Mouse (Mus musculus) ES-Bruce4 (cell line): ENCODE results near the gene Foxi3.

Experiments used
- CTCF ChIP-seq: IDR thresholded peaks from one replicate; pipeline ENCODE4 v1.8.1; 2011; ENCODE audit warnings: low read depth, low read length
- EP300 ChIP-seq: IDR thresholded peaks from 2 replicates; pipeline ENCODE4 v1.6.1; 2011; ENCODE audit warnings: low read depth, low read length; ENCODE audit not compliant: insufficient read depth

DNA sequence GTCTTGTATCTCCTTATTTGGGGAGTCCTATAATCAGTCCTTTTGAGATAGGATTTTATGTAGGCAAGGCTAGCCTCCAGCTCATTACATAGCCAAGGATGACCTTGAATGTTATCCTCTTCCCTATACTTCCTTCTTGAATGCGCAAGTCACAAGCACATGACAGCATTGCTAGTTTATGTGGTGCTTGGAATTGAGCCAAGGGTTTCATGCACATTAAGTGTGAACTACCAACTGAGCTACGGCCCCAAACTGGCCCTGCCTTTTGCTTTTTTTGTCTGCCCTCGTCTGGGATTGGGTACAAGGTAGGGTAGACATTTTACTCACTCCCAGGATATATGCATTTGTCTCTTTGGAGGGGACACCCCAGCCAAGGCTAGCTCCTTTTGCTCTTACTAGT is 16.7 kb downstream of the Foxi3 start:
- TF ChIP-seq CTCF: no peak
- no peak for TF ChIP-seq EP300
